Mouse (Mus musculus) lung, postnatal 0 days (tissue): ENCODE measurements around the gene Xlr5c.

Experiments used
- CTCF ChIP-seq: IDR thresholded peaks from 2 replicates; pipeline ENCODE4 v1.5.1; 2016; ENCODE audit warnings: antibody characterized with exemption, mild to moderate bottlenecking
- EP300 ChIP-seq: IDR thresholded peaks from 2 replicates; pipeline ENCODE4 v1.6.1; 2016; ENCODE audit warnings: antibody characterized with exemption, mild to moderate bottlenecking, control low read depth

DNA sequence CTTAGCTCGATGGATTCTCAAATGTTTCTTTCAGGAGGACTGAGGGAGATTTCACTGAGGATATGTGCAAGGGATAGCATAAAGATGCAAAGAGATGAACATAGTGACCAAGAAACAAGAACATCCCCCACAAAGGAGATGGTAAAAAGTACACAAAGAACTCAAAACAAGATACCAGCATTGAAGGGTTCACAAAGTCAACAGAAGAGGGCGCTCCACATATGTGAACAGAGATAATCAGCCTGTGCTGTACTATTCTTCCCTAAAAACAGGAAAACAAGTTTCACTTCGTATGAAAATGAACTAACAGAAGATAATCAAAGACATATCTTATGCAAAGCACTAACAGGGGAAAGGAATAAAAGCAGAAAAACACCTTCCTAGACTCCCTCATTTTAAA, 19.7 kb upstream of the Xlr5c start:
- no peak for TF ChIP-seq EP300
- peak; percentile 68 for TF ChIP-seq CTCF
